Mouse (Mus musculus): ENCODE data around the gene Zfp30. TPM values are rescaled to one million over a fixed set of nuclear protein-coding genes. Genes with fewer than 3 reads are reported as not detected.

Zfp30 gene
- polyA plus RNA-seq, 1 experiment from 2014 or later, result 6.8 TPM

- H3K27me3 ChIP-seq (ENCODE audit: low read depth, poor library complexity, severe bottlenecking), result no peaks in the 10 kb centered on the region
- no peak for DNase-seq (ENCODE audit: low spot score)
- H3K27ac ChIP-seq (replicated peaks), result no peak overlapping the region
- 89% methylated on average over 5 of the region's 5 CpGs for WGBS
- H3K9me3 ChIP-seq (replicated peaks), result no peaks in the 10 kb centered on the region; the same call in 1 of the 2 replicates
- H3K36me3 ChIP-seq, result peaks cover 45% of the 10 kb centered on the region
- H3K4me1 ChIP-seq, result peaks cover 25% of the 10 kb centered on the region
- H3K4me3 ChIP-seq, result peak overlapping the region; percentile 68
These were observed 2.1 kb downstream of the Zfp30 start for GRCm38 (mm10) chr7:29785888-29786287.

- Histone ChIP-seq H3K9me3 (replicated peaks) (peaks cover 23% of the 10 kb centered on the region), H3K4me1 (0 out of 2 replicates have a peak, but pooled peaks cover 2% of the 10 kb centered on the region), H3K27ac (replicated peaks) (no peak overlapping the region), H3K27me3 (ENCODE audit: low read depth, poor library complexity, severe bottlenecking) (peaks cover 33% of the 10 kb centered on the region), H3K36me3 (peaks cover 72% of the 10 kb centered on the region), H3K4me3 (no peak overlapping the region)
- 28% methylated on average over 27 of the region's 27 CpGs for WGBS
- DNase-seq (ENCODE audit: low spot score), result no peak
These were observed 9.1 kb downstream of the Zfp30 start for GRCm38 (mm10) chr7:29792906-29793305.

- peaks cover 10% of the 10 kb centered on the region for H3K36me3 ChIP-seq
- H3K27ac ChIP-seq (replicated peaks), result no peak overlapping the region
- WGBS, result 88% methylated on average over 5 of the region's 5 CpGs
- no peaks in the 10 kb centered on the region for H3K4me1 ChIP-seq
- peaks cover 16% of the 10 kb centered on the region; the same call in 1 of the 2 replicates for H3K9me3 ChIP-seq (replicated peaks)
- no peak for DNase-seq (ENCODE audit: low spot score)
- no peak overlapping the region for H3K4me3 ChIP-seq
- H3K27me3 ChIP-seq (ENCODE audit: low read depth, poor library complexity, severe bottlenecking), result no peaks in the 10 kb centered on the region
These were observed 23.2 kb downstream of the Zfp30 start for GRCm38 (mm10) chr7:29807046-29807445.

- peaks cover 20% of the 10 kb centered on the region for H3K4me1 ChIP-seq
- 87% methylated on average over 1 of the region's 1 CpGs for WGBS
- H3K27me3 ChIP-seq (ENCODE audit: low read depth, poor library complexity, severe bottlenecking), result no peaks in the 10 kb centered on the region
- no peak overlapping the region for H3K27ac ChIP-seq (replicated peaks)
- DNase-seq (ENCODE audit: low spot score), result no peak
- no peak overlapping the region for H3K4me3 ChIP-seq
- peaks cover 12% of the 10 kb centered on the region; the same call in 1 of the 2 replicates for H3K9me3 ChIP-seq (replicated peaks)
- peaks cover 10% of the 10 kb centered on the region for H3K36me3 ChIP-seq
These were observed 28.4 kb downstream of the Zfp30 start for GRCm38 (mm10) chr7:29812244-29812643.

GRCm38 (mm10) chr7:29814381-29814780 is 30.6 kb downstream of the Zfp30 start:
- peaks cover 10% of the 10 kb centered on the region for H3K36me3 ChIP-seq
- no peaks in the 10 kb centered on the region for H3K27me3 ChIP-seq (ENCODE audit: low read depth, poor library complexity, severe bottlenecking)
- H3K9me3 ChIP-seq (replicated peaks), result peaks cover 9% of the 10 kb centered on the region; the same call in 1 of the 2 replicates
- peak overlapping the region; percentile 64; the same call in 1 of the 2 replicates for H3K4me3 ChIP-seq
- 93% methylated on average over 2 of the region's 2 CpGs for WGBS
- no peak overlapping the region for H3K27ac ChIP-seq (replicated peaks)
- H3K4me1 ChIP-seq, result peaks cover 33% of the 10 kb centered on the region
- no peak for DNase-seq (ENCODE audit: low spot score)

GRCm38 (mm10) chr7:29815061-29815784 is 31.4 kb downstream of the Zfp30 start:
- no peak for DNase-seq (ENCODE audit: low spot score)
- H3K27ac ChIP-seq (replicated peaks), result peak overlapping the region; percentile 78
- peak overlapping the region; percentile 64 for H3K4me3 ChIP-seq
- peaks cover 3% of the 10 kb centered on the region; the same call in 1 of the 2 replicates for H3K9me3 ChIP-seq (replicated peaks)
- H3K27me3 ChIP-seq (ENCODE audit: low read depth, poor library complexity, severe bottlenecking), result no peaks in the 10 kb centered on the region
- WGBS, result 2% methylated on average over 12 of the region's 12 CpGs
- peaks cover 36% of the 10 kb centered on the region for H3K4me1 ChIP-seq
- peaks cover 10% of the 10 kb centered on the region for H3K36me3 ChIP-seq

GRCm38 (mm10) chr7:29815910-29816429 is 32.2 kb downstream of the Zfp30 start, which contains the start of gene Zfp790:
Gene Zfp790 (plus strand): TSS chr7:29816114.
- Histone ChIP-seq H3K27me3 (ENCODE audit: low read depth, poor library complexity, severe bottlenecking) (no peaks in the 10 kb centered on the region), H3K4me1 (peaks cover 36% of the 10 kb centered on the region), H3K4me3 (peak within 1 kb of the TSS; percentile 64), H3K36me3 (peaks cover 9% of the 10 kb centered on the region), H3K9me3 (replicated peaks) (peaks cover 3% of the 10 kb centered on the region; the same call in 1 of the 2 replicates), H3K27ac (replicated peaks) (peak within 1 kb of the TSS; percentile 78)
- DNase-seq (ENCODE audit: low spot score), result peak; percentile 89
- WGBS, result under 1% methylated on average over 26 of the region's 26 CpGs

- no peaks in the 10 kb centered on the region for H3K9me3 ChIP-seq (replicated peaks)
- WGBS, result 7% methylated on average over 12 of the region's 12 CpGs
- H3K27ac ChIP-seq (replicated peaks), result peak overlapping the region; percentile 78
- peak; percentile 74 for DNase-seq (ENCODE audit: low spot score)
- no peaks in the 10 kb centered on the region for H3K27me3 ChIP-seq (ENCODE audit: low read depth, poor library complexity, severe bottlenecking)
- peak overlapping the region; percentile 65 for H3K4me3 ChIP-seq
- H3K36me3 ChIP-seq, result peaks cover 28% of the 10 kb centered on the region
- peaks cover 36% of the 10 kb centered on the region for H3K4me1 ChIP-seq
These were observed 34.9 kb downstream of the Zfp30 start for GRCm38 (mm10) chr7:29818619-29819254.

- no peak for DNase-seq (ENCODE audit: low spot score)
- Histone ChIP-seq H3K4me3 (no peak overlapping the region), H3K4me1 (no peaks in the 10 kb centered on the region), H3K9me3 (replicated peaks) (peaks cover 4% of the 10 kb centered on the region), H3K27me3 (ENCODE audit: low read depth, poor library complexity, severe bottlenecking) (no peaks in the 10 kb centered on the region), H3K36me3 (peaks cover 92% of the 10 kb centered on the region), H3K27ac (replicated peaks) (no peak overlapping the region)
- WGBS, result 93% methylated on average over 12 of the region's 12 CpGs
These were observed 44.2 kb downstream of the Zfp30 start for GRCm38 (mm10) chr7:29828001-29828400.

GRCm38 (mm10) chr7:29829804-29830203 is 46.0 kb downstream of the Zfp30 start:
- Histone ChIP-seq H3K4me1 (no peaks in the 10 kb centered on the region), H3K4me3 (no peak overlapping the region), H3K27me3 (ENCODE audit: low read depth, poor library complexity, severe bottlenecking) (no peaks in the 10 kb centered on the region), H3K36me3 (peaks cover 87% of the 10 kb centered on the region), H3K27ac (replicated peaks) (no peak overlapping the region), H3K9me3 (replicated peaks) (peaks cover 4% of the 10 kb centered on the region)
- WGBS, result 90% methylated on average over 12 of the region's 12 CpGs
- no peak for DNase-seq (ENCODE audit: low spot score)

- Histone ChIP-seq H3K36me3 (peaks cover 22% of the 10 kb centered on the region), H3K27me3 (ENCODE audit: low read depth, poor library complexity, severe bottlenecking) (no peaks in the 10 kb centered on the region), H3K4me3 (no peak overlapping the region), H3K4me1 (no peaks in the 10 kb centered on the region), H3K9me3 (replicated peaks) (no peaks in the 10 kb centered on the region), H3K27ac (replicated peaks) (no peak overlapping the region)
- WGBS, result 94% methylated on average over 1 of the region's 1 CpGs
- DNase-seq (ENCODE audit: low spot score), result no peak
These were observed 53.0 kb downstream of the Zfp30 start for GRCm38 (mm10) chr7:29836816-29837215.

GRCm38 (mm10) chr7:29839256-29839655 is 55.5 kb downstream of the Zfp30 start:
- DNase-seq (ENCODE audit: low spot score), result no peak
- WGBS, result 89% methylated on average over 3 of the region's 3 CpGs
- Histone ChIP-seq H3K36me3 (peaks cover 18% of the 10 kb centered on the region), H3K27ac (replicated peaks) (no peak overlapping the region), H3K4me3 (no peak overlapping the region), H3K4me1 (no peaks in the 10 kb centered on the region), H3K9me3 (replicated peaks) (no peaks in the 10 kb centered on the region), H3K27me3 (ENCODE audit: low read depth, poor library complexity, severe bottlenecking) (no peaks in the 10 kb centered on the region)

GRCm38 (mm10) chr7:29842105-29842504 is 58.3 kb downstream of the Zfp30 start:
- WGBS, result 81% methylated on average over 1 of the region's 1 CpGs
- Histone ChIP-seq H3K27ac (replicated peaks) (no peak overlapping the region), H3K4me3 (no peak overlapping the region), H3K4me1 (no peaks in the 10 kb centered on the region), H3K9me3 (replicated peaks) (no peaks in the 10 kb centered on the region), H3K27me3 (ENCODE audit: low read depth, poor library complexity, severe bottlenecking) (no peaks in the 10 kb centered on the region), H3K36me3 (peaks cover 45% of the 10 kb centered on the region)
- no peak for DNase-seq (ENCODE audit: low spot score)
